Mouse (Mus musculus) thymus, postnatal 36 days (tissue): ENCODE measurements around the gene Aph1c.
"Not testable (repeated sequence)": the region's sequence is repeated elsewhere in the genome, so short reads cannot be mapped to it uniquely, and the experiment has no call there.

Experiments
- DNase-seq, 2 experiments: peaks; one replicate each; pipeline ENCODE4 v3.0.0; 2022; ENCODE audit warnings: mixed read lengths in 2 of 2

The Aph1c gene

GRCm38 (mm10) chr9:66832366-66832908 is 2.1 kb downstream of the Aph1c start:
- no peak for DNase-seq

- DNase-seq, result no peak
Measured at GRCm38 (mm10) chr9:66825990-66826389, 8.5 kb downstream of the Aph1c start.

- DNase-seq, result not testable (repeated sequence)
Measured at GRCm38 (mm10) chr9:66822255-66822654, 12.3 kb downstream of the Aph1c start.

- DNase-seq, result no peak
Measured at GRCm38 (mm10) chr9:66820996-66821395, 13.5 kb downstream of the Aph1c start.

DNA sequence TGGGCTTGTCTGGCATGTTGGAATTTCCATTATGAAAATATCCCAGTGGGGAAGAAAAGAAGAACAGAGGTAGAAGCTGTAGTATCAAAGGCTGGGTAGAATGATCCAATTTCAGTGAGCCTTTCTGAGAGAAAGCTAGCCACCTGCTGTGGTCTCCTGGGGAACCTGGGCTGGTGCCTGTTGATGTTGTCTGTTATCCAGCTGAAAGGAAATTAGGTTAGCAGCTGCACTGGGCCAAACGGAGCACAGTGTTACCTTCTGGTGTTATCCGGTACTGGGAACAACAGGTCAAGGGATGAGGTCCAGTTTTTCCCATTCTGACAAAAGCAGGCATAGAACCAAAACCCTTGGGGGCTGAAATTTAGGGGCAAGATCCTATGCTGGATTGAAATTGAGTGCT is 21.1 kb downstream of the Aph1c start:
- no peak for DNase-seq

- DNase-seq, result not testable (repeated sequence)
Measured at GRCm38 (mm10) chr9:66805951-66806350, 28.6 kb downstream of the Aph1c start.

DNA sequence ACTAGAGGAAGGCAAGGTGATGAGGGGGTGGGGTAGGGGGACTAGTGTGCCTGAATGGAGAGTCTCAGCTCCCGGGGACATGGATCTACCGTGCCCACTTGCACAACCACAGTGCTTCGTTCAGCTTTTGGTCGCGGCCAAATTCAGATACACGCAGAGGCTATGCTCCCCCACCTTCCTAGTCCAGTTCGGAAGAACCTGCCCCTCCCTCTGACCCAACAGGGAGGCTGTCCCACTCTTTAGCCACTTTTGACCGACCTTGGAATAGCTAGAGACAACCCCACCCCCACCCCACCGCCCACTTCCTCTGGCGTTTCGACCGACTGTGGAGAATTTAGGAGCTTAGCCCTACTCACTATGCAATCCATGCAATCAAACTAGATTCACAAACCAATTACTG is 32.6 kb downstream of the Aph1c start:
- DNase-seq, result no peak

- no peak for DNase-seq
Measured at GRCm38 (mm10) chr9:66796739-66797138, 37.8 kb downstream of the Aph1c start, which contains the start of gene Gm10647. Gene Gm10647 (plus strand): TSS chr9:66797039.

- peak; percentile 91 to 95 for DNase-seq
Measured at GRCm38 (mm10) chr9:66795464-66796324, 38.8 kb downstream of the Aph1c start, which contains the start of gene Aph1b. Gene Aph1b (minus strand): TSS chr9:66795490.

DNA sequence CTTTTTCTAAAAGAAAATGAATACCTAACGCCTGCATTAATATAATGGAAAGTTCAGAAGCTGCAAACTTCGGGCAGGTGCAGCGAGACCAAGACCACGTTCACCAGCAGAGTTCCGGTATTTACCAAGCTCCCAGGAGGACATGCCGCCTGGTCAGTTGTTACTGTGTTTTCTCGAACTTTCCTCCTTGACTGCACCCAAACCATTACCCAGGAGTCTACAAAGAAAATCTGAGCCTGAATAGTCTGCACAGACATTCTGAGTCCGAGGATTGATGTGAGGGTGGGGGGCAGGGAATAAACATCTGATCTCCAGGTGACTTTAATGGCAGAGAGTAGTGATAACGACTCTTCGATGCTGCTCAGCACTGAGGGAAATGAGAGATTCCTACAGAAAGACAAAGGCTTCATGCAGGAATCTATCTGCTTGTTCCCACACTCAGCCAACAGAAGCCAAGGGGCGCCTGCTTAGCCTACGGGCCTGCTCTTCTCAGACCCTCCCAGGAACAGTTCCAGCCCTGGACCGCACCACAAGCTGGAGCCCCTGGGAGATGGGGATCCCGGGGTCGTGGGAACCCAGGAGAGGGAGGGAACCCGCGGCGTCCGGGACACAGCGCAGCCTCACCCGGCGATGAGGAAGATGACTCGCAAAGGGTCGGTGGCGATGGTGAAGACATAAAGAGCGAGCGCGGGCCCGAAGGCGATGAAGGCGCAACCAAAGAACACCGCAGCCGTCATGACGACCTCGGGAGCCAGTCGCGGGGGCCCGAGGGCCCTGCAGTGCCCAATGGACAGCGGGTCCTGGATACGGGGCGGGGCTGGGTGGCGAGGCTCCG is 39.7 kb downstream of the Aph1c start:
- DNase-seq, result no peak

GRCm38 (mm10) chr9:66787821-66788220 is 46.7 kb downstream of the Aph1c start:
- no peak for DNase-seq

DNA sequence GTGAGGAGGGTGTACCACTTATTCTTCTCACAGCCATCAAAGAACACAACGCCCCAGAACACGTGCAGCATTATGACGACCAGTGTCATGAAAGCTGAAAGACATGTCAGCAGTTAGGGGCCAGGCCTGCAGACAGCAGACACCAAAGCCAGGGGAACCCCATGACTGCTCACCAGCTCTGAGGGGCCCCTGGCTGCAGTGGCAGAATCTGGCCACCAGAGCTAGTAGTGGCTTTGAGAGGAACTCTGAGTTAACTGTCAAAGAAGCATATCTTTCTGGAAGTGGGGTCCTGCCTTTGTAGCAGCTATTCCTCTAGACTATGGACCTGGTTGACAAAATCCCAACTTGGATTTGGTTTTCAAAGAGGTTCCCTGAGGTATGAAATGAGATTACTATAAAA is 50.0 kb downstream of the Aph1c start:
- DNase-seq, result peak; percentile 22 to 23

GRCm38 (mm10) chr9:66770701-66771100 is 63.8 kb downstream of the Aph1c start:
- no peak for DNase-seq

GRCm38 (mm10) chr9:66769275-66769674 is 65.3 kb downstream of the Aph1c start:
- no peak for DNase-seq

GRCm38 (mm10) chr9:66768721-66769120 is 65.8 kb downstream of the Aph1c start:
- no peak for DNase-seq
